Mouse (Mus musculus): ENCODE data around the gene Ate1.

The Ate1 gene

GRCm38 (mm10) chr7:130531138-130531537, 11.0 kb upstream of the Ate1 start:
- in situ Hi-C loops (cut with MboI, MseI) = loop anchor here (25.0 kb wide), 1 partner anchor 831 kb away; the partner anchor contains the start of genes 2310057M21Rik (in 2 of the 2) and Pstk (in 2 of the 2)

- in situ Hi-C loops (cut with MboI, MseI) = loop anchor here (25.0 kb wide), 1 partner anchor 835 kb away; the partner anchor contains the start of genes 2310057M21Rik (in 2 of the 2) and Pstk (in 2 of the 2)
These were observed 7.1 kb upstream of the Ate1 start for GRCm38 (mm10) chr7:130527306-130527705.

- in situ Hi-C loops (cut with MboI, MseI) = loop anchor here in 1 of 2 experiments (25.0 kb wide), 1 partner anchor 1761 kb away; no protein-coding TSS in a partner anchor
These were observed 3.3 kb upstream of the Ate1 start for GRCm38 (mm10) chr7:130523451-130523850.

- in situ Hi-C loops (cut with MboI, MseI) = loop anchor here in 1 of 2 experiments (25.0 kb wide), 1 partner anchor 1759 kb away; no protein-coding TSS in a partner anchor
These were observed 748 bp upstream of the Ate1 start for GRCm38 (mm10) chr7:130520812-130521422.

DNA sequence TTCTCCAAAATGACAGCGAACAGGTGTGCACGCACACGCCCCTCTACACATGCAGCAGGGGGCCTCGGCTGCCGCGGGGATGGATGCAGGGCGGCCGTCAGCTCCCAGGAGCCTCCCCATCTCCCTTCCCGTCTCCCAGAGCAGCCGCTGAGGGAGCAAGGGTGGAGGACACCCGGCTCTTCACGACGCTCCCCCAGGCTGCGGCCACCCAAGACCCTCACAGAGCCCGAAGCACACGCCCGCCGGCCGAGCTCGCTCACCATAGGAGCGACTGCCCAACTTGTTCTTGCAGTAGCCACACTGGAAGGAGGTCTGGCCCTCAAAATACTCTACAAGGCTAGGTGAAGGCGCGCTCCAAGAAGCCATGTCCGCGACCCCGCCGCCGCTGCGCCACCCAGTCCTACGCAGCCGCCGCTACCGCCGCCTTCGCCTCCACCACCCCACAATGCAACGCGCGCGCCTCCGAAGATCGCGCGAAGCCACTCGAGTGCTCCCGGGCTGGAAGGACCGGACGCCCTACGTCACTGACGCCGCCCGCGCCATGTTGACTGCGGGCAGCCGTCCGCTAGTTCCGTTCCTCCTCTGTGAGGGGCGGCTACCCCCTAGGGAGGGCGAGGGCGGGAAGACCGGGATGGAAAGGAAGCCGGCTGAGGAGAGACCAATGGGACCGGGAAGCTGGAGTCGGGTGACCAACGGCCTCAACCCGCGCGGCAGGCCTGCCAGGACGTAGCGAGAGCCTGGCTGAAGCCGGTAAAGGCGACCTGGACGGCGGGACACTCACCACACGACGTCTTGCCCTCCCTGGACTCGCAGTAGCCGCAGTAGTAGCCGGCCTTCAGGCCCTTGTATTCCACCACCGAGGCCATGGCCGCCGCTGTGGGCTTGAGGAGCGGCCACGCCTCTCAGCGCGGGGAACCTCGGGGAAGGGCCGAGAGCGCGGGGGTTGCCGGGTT, 797 bp downstream of the Ate1 start:
- in situ Hi-C loops (cut with MboI, MseI) = loop anchor here (10.0 to 25.0 kb wide), 3 partner anchors 375 to 1775 kb away; partner anchors contain the start of genes Mcmbp (in 1 of the 2) and Sec23ip (in 1 of the 2)

GRCm38 (mm10) chr7:130518213-130519095, 1.7 kb downstream of the Ate1 start:
- in situ Hi-C loops (cut with MboI, MseI) = loop anchor here (10.0 to 25.0 kb wide), 3 partner anchors 376 to 1774 kb away; partner anchors contain the start of genes Mcmbp (in 1 of the 2) and Sec23ip (in 1 of the 2)

DNA sequence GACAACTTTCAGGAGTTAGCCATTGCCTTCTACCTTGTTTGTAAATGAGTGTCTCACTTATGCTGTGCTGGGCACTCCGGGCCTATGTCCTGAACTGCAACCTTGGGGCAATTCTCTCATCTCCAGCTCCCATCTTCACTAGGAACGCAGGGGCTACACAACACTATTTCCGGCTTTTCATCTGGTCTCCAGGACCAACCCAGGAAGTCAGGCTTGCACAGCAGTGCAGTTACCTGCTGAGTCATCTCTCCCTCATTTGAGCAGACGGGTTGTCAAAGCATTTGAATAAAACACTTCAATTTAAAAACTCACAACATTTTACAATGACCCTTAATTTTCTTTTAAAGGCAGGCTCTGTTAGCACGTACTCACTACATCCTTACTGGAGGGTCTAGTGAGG, 9.9 kb downstream of the Ate1 start:
- in situ Hi-C loops (cut with MboI, MseI) = loop anchor here (10.0 to 25.0 kb wide), 3 partner anchors 385 to 1765 kb away; partner anchors contain the start of genes Mcmbp (in 1 of the 2) and Sec23ip (in 1 of the 2)

GRCm38 (mm10) chr7:130503006-130503405, 17.2 kb downstream of the Ate1 start:
- in situ Hi-C loops (cut with MboI, MseI) = loop anchor here in 1 of 2 experiments (25.0 kb wide), 1 partner anchor 1741 kb away; no protein-coding TSS in a partner anchor

DNA sequence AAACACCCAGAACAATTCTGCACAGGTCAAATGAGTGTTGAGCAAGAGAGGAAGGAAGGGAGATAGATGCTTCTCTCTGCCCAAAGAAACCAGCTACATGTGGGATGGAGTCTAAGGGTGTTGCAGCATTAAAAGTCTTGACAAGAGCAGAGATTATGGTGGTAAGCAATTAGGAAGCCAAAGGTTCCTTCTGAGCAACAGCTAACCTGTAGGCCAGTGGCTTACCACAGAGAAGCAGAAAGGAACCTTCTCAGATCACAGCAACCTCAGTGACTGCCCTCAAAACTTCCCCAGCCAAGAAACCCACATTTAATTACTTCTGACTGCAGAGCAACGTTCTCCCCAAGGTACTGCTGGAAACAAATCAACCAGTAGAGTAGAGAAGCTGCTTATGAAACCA, 18.7 kb downstream of the Ate1 start:
- in situ Hi-C loops (cut with MboI, MseI) = loop anchor here in 1 of 2 experiments (25.0 kb wide), 1 partner anchor 1739 kb away; no protein-coding TSS in a partner anchor

DNA sequence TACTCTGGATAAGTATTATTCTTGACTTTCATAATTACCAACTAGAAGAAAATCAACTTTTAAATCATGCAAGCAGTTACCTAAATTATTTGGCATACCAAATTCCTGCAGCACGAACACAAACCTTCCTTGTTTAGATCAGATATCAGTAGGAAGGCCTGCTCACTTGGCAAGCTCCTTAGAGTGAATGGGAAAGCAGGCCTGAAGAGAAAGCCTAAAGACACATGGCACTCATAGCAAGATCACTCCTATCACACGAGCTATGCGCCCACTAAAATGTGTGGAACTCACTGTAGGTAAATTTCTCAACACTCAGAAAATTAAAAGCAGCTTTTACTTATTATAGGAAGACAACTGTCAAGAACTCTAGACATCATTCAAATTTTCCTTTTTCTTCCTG, 26.8 kb downstream of the Ate1 start:
- in situ Hi-C loops (cut with MboI, MseI) = no loop called here

GRCm38 (mm10) chr7:130492026-130492425, 28.1 kb downstream of the Ate1 start:
- in situ Hi-C loops (cut with MboI, MseI) = no loop called here

GRCm38 (mm10) chr7:130479003-130479402, 41.2 kb downstream of the Ate1 start:
- in situ Hi-C loops (cut with MboI, MseI) = loop anchor here (5.0 to 10.0 kb wide), 2 partner anchors 204 to 207 kb away; no protein-coding TSS in a partner anchor

DNA sequence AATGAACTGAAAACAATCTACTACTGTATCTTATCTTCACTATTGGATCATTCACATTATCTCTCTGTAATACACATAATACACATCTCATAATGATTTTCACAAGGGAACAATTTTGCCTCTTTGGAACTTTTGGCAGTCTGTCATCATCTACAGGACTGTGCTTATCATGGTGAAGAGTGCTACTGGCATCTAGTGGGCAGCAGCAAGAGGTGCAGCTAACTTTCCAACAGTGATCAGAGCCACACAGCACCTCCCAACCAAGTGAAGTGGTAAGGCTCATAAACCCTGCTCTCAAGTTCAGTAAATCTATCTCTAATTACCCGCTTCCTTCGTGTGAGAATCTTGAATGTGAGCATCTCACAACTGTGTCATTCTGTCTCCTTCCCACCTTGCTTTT, 44.2 kb downstream of the Ate1 start:
- in situ Hi-C loops (cut with MboI, MseI) = loop anchor here (5.0 to 10.0 kb wide), 2 partner anchors 201 to 204 kb away; no protein-coding TSS in a partner anchor

DNA sequence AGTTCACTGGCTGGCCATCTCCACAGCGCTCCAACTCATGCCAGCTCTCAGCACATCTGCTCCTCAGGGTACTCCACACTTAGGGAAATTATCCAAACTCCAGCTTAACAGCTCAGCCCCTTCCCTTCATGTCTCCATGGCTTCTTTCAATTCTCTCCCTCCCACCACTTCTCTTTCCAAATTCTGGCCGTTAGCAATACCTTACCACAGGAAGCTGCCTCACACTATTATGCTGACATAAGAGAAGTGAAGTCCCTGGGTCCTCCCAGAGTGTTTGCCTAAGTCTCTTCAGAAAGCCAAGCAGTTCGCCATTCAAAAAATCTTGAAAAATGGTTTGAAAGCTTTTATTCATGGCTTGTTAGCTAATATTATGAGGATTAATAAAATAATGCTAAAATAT, 46.3 kb downstream of the Ate1 start:
- in situ Hi-C loops (cut with MboI, MseI) = loop anchor here in 1 of 2 experiments (10.0 to 25.0 kb wide), 2 partner anchors 199 to 812 kb away; no protein-coding TSS in a partner anchor

DNA sequence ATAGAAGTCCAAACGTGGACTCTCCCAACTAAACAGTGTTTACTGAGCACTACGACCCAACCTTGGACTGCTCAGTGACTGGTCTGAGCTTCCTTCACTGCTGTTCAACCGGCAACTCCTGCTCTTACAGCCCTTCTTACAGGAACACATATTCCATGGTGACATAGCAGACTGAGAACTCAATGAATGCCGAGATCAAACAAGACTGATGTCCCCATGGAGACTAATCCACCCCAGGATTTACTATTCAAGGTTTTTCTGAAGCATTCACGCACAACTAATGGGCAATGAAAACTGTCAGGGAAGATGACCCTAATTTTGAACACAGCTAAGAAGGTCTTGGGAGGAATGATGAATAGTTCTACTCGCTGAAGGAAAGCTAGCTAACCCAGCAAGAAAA, 47.5 kb downstream of the Ate1 start:
- in situ Hi-C loops (cut with MboI, MseI) = loop anchor here in 1 of 2 experiments (10.0 to 25.0 kb wide), 2 partner anchors 198 to 810 kb away; no protein-coding TSS in a partner anchor

DNA sequence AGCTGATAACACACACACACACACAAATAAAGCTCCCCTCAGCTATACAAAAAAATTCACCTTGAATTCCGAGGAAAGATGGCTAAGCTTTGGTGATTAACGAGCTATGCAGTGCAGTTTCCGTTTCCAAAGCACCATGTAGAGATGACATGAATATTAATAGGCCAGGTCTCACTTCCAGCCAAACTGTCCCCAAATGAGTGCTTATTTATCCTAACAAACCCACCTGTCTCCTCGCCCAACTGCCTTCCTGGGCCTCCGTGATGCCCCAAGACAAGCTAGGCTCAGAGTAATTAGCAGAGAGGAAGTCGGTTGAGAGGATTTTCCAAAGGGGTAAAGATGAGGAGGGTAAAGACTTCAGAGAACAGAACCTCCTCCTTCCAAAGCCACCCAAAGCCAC, 49.1 kb downstream of the Ate1 start:
- in situ Hi-C loops (cut with MboI, MseI) = loop anchor here in 1 of 2 experiments (10.0 to 25.0 kb wide), 2 partner anchors 196 to 809 kb away; no protein-coding TSS in a partner anchor

DNA sequence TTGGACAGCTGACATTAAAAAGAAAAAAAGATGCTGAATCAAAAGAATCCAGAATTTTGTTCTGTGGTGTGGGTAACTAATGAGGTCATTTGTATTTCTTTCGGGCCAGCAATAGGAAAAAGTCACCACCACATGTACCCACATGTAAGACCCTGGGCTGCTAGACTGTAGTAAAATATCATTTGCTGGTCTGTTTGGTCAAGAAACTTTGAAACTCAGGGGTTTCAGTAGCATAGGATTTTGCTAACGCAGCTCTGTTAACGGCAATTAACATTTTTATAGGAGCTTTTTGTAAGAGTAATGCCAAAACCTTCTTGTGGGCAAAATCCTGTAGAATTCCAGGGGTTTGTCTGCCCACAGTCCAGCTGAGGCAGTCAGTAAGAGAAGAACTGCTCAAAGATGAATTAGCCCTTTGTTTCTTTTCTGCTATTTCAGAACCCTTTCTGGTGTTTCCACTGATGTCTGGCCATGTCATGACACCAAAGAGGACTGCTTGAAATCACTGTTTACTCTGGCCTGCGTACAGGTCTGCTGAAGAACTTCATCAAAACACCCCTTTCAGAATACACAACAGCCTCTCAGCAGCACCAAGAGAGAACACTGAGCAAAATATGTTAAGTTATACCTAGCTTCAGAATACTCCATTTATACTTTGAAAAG, 64.5 kb downstream of the Ate1 start:
- in situ Hi-C loops (cut with MboI, MseI) = loop anchor here in 1 of 2 experiments (25.0 kb wide), 1 partner anchor 793 kb away; no protein-coding TSS in a partner anchor

- in situ Hi-C loops (cut with MboI, MseI) = loop anchor here in 1 of 2 experiments (25.0 kb wide), 1 partner anchor 792 kb away; no protein-coding TSS in a partner anchor
These were observed 65.9 kb downstream of the Ate1 start for GRCm38 (mm10) chr7:130454226-130454625.

- in situ Hi-C loops (cut with MboI, MseI) = no loop called here
These were observed 84.4 kb downstream of the Ate1 start for GRCm38 (mm10) chr7:130435776-130436175.

Data from T-helper 17 cell (primary cell).